Mouse (Mus musculus) lung, embryonic 14.5 days (tissue): ENCODE measurements around the gene Col28a1. TPM values are rescaled to one million over a fixed set of nuclear protein-coding genes. Genes with fewer than 3 reads are reported as not detected.

Source experiments
- ATAC-seq: fragments of 200-750 bp; cut with Nextera tagmentation; 2 replicates; pipeline ENCODE4 v1.8.0; 2017; ENCODE audit warnings: mild to moderate bottlenecking, moderate TSS enrichment, moderate library complexity; ENCODE audit not compliant: insufficient read depth
- DNase-seq: peaks from one replicate; pipeline ENCODE4 v3.0.0-alpha.2; 2015
- H3K27ac ChIP-seq: fragments of 300-500 bp; sonication (generic); 2 replicates; pipeline ENCODE4 v1.5.1; 2014; ENCODE audit warnings: low read depth, mild to moderate bottlenecking, moderate library complexity
- H3K27me3 ChIP-seq: fragments of 300-500 bp; sonication (generic); 2 replicates; pipeline ENCODE4 v1.6.1; 2014; ENCODE audit warnings: low read length, control low read depth; ENCODE audit not compliant: insufficient read depth
- H3K36me3 ChIP-seq: fragments of 300-500 bp; sonication (generic); 2 replicates; pipeline ENCODE4 v1.6.1; 2014; ENCODE audit warnings: control low read depth; ENCODE audit not compliant: insufficient read depth
- H3K4me1 ChIP-seq: fragments of 300-500 bp; sonication (generic); 2 replicates; pipeline ENCODE4 v1.6.1; 2014; ENCODE audit warnings: antibody characterized with exemption, control low read depth; ENCODE audit not compliant: insufficient read depth
- H3K4me2 ChIP-seq: fragments of 300-500 bp; sonication (generic); 2 replicates; pipeline ENCODE4 v1.6.1; 2014; ENCODE audit warnings: mild to moderate bottlenecking
- H3K4me3 ChIP-seq: fragments of 300-500 bp; sonication (generic); 2 replicates; pipeline ENCODE4 v1.5.1; 2014; ENCODE audit warnings: low read depth, low read length
- H3K9ac ChIP-seq: fragments of 300-500 bp; sonication (generic); 2 replicates; pipeline ENCODE4 v1.6.1; 2014
- H3K9me3 ChIP-seq: fragments of 300-500 bp; sonication (generic); 2 replicates; pipeline ENCODE4 v1.6.1; 2016; ENCODE audit warnings: low read depth, low read length, control low read depth
- CTCF ChIP-seq: IDR thresholded peaks from 2 replicates; pipeline ENCODE4 v1.5.1; 2016; ENCODE audit warnings: antibody characterized with exemption, low read depth
- WGBS: fragments of 180-500 bp; shearing (Covaris S2); extraction: QIAGEN DNeasy Blood & Tissue Kit; methylation state at CpG from one replicate; pipeline ENCODE4 v1.1.7; 2014; 5-methylcytosine and 5-hydroxymethylcytosine counted together
- polyA plus RNA-seq: library from polyadenylated mRNA; unstranded; fragments of >200 nt; fragmentation: Nextera tagmentation; extraction: Ambion mirVana; gene quantifications from 2 replicates; pipeline ENCODE4 v1.2.1, GENCODE M21; 2014

The Col28a1 gene
- polyA plus RNA-seq, 1 experiment from 2014 or later = 1.3 TPM

- Histone ChIP-seq H3K9me3 (no peaks in the 10 kb centered on the region), H3K9ac (no peak overlapping the region), H3K4me1 (no peaks in the 10 kb centered on the region), H3K4me3 (no peak overlapping the region), H3K27ac (no peak overlapping the region), H3K27me3 (no peaks in the 10 kb centered on the region), H3K36me3 (no peaks in the 10 kb centered on the region), H3K4me2 (no peak overlapping the region)
- 84% methylated on average over 3 of the region's 3 CpGs for WGBS
- DNase-seq (peak; percentile 76), ATAC-seq (no peak)
- TF ChIP-seq CTCF = peak; percentile 50
These were observed 3.7 kb downstream of the Col28a1 start for GRCm38 (mm10) chr6:8188599-8189233.

DNA sequence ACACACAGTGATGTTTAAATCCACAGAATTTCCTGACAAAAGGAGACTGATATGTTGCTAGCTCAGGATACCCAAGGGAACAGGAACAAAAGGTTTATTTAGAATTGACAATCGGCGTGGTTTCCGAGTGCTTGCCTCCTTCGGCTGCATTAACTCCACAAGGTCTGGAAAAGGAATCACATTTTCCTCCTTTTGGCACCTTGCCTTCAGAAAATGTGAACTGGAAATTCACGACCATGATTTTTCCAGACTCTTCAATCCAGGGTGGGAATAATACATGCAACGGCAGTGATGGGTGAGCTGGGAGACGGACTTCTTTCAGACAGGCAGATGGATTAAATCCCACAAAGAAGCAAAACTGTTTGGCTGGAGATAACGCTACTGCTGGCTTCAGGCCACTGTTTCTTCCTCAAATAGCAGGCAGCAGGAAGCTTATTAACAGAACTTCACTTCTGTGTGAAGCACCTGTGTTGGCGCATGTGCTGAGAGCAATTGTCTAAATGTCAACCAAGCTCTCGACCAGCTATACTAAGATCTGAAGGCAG lies 13.9 kb downstream of the Col28a1 start:
- Histone ChIP-seq H3K36me3 (no peaks in the 10 kb centered on the region), H3K4me2 (peak overlapping the region; percentile 24; the same call in 1 of the 2 replicates), H3K27me3 (no peaks in the 10 kb centered on the region), H3K4me1 (no peaks in the 10 kb centered on the region), H3K27ac (no peak overlapping the region), H3K4me3 (no peak overlapping the region), H3K9ac (no peak overlapping the region), H3K9me3 (no peaks in the 10 kb centered on the region)
- no peak for TF ChIP-seq CTCF
- WGBS = 14% methylated on average over 10 of the region's 10 CpGs
- DNase-seq (peak; percentile 41), ATAC-seq (no peak)

GRCm38 (mm10) chr6:8176116-8176515 lies 16.3 kb downstream of the Col28a1 start:
- no peak for DNase-seq
- WGBS = 71% methylated on average over 2 of the region's 2 CpGs
- Histone ChIP-seq H3K27ac (no peak overlapping the region), H3K36me3 (no peaks in the 10 kb centered on the region), H3K4me3 (no peak overlapping the region), H3K9ac (no peak overlapping the region), H3K27me3 (no peaks in the 10 kb centered on the region), H3K4me1 (no peaks in the 10 kb centered on the region), H3K4me2 (no peak overlapping the region), H3K9me3 (no peaks in the 10 kb centered on the region)
- no peak for TF ChIP-seq CTCF
- ATAC-seq = no peak

- Histone ChIP-seq H3K4me1 (no peaks in the 10 kb centered on the region), H3K4me2 (no peak overlapping the region), H3K27me3 (no peaks in the 10 kb centered on the region), H3K36me3 (no peaks in the 10 kb centered on the region), H3K9me3 (no peaks in the 10 kb centered on the region), H3K27ac (no peak overlapping the region), H3K4me3 (no peak overlapping the region), H3K9ac (no peak overlapping the region)
- TF ChIP-seq CTCF = no peak
- WGBS = 92% methylated on average over 7 of the region's 7 CpGs
- no peak for DNase-seq
- ATAC-seq = no peak
These were observed 17.1 kb downstream of the Col28a1 start for GRCm38 (mm10) chr6:8175346-8175745.

GRCm38 (mm10) chr6:8174062-8174461 lies 18.4 kb downstream of the Col28a1 start:
- H3K27ac ChIP-seq = no peak overlapping the region
- no peak overlapping the region for H3K9ac ChIP-seq
- no peak overlapping the region for H3K4me2 ChIP-seq
- H3K9me3 ChIP-seq = no peaks in the 10 kb centered on the region
- peak; percentile 63; the same call in 1 of the 2 replicates for ATAC-seq
- DNase-seq = peak; percentile 50
- no peaks in the 10 kb centered on the region for H3K4me1 ChIP-seq
- TF ChIP-seq CTCF = no peak
- WGBS = 21% methylated on average over 2 of the region's 2 CpGs
- H3K27me3 ChIP-seq = no peaks in the 10 kb centered on the region
- H3K36me3 ChIP-seq = no peaks in the 10 kb centered on the region
- no peak overlapping the region for H3K4me3 ChIP-seq

GRCm38 (mm10) chr6:8172101-8172500 lies 20.3 kb downstream of the Col28a1 start:
- Histone ChIP-seq H3K9ac (no peak overlapping the region), H3K27ac (no peak overlapping the region), H3K4me3 (no peak overlapping the region), H3K4me1 (no peaks in the 10 kb centered on the region), H3K9me3 (no peaks in the 10 kb centered on the region), H3K36me3 (no peaks in the 10 kb centered on the region), H3K27me3 (no peaks in the 10 kb centered on the region), H3K4me2 (no peak overlapping the region)
- TF ChIP-seq CTCF = no peak
- WGBS = 71% methylated on average over 1 of the region's 1 CpGs
- DNase-seq (no peak), ATAC-seq (no peak)

- Histone ChIP-seq H3K4me3 (no peak overlapping the region), H3K36me3 (no peaks in the 10 kb centered on the region), H3K4me2 (no peak overlapping the region), H3K27ac (no peak overlapping the region), H3K4me1 (no peaks in the 10 kb centered on the region), H3K9ac (no peak overlapping the region), H3K9me3 (no peaks in the 10 kb centered on the region), H3K27me3 (no peaks in the 10 kb centered on the region)
- DNase-seq = peak; percentile 31
- ATAC-seq = no peak
- 57% methylated on average over 1 of the region's 1 CpGs for WGBS
- no peak for TF ChIP-seq CTCF
These were observed 27.7 kb downstream of the Col28a1 start for GRCm38 (mm10) chr6:8164741-8165140.
